Mouse (Mus musculus) midbrain, postnatal 0 days (tissue): ENCODE measurements around the gene Mrpl52. TPM values are rescaled to one million over a fixed set of nuclear protein-coding genes. Genes with fewer than 3 reads are reported as not detected.

Source experiments
- ATAC-seq: fragments of 200-750 bp; cut with Nextera tagmentation; 2 replicates; pipeline ENCODE4 v1.8.0; 2017; ENCODE audit warnings: moderate number of reproducible peaks, mild to moderate bottlenecking, moderate TSS enrichment, moderate library complexity; ENCODE audit not compliant: low FRiP score
- DNase-seq: peaks from one replicate; pipeline ENCODE4 v3.0.0-alpha.2; 2015; ENCODE audit warnings: low spot score
- H3K27ac ChIP-seq: fragments of 300-500 bp; sonication (generic); 2 replicates; pipeline ENCODE4 v1.5.1; 2014; ENCODE audit warnings: low read depth, mild to moderate bottlenecking, low read length, mixed read lengths
- H3K27me3 ChIP-seq: fragments of 300-500 bp; sonication (generic); 2 replicates; pipeline ENCODE4 v1.6.1; 2014; ENCODE audit warnings: low read length, control low read depth, mixed read lengths; ENCODE audit not compliant: insufficient read depth
- H3K36me3 ChIP-seq: fragments of 300-500 bp; sonication (generic); 2 replicates; pipeline ENCODE4 v1.6.1; 2014; ENCODE audit warnings: low read length, control low read depth, mixed read lengths; ENCODE audit not compliant: insufficient read depth
- H3K4me1 ChIP-seq: fragments of 300-500 bp; sonication (generic); 2 replicates; pipeline ENCODE4 v1.6.1; 2014; ENCODE audit warnings: mild to moderate bottlenecking, control low read depth, antibody characterized with exemption, low read length, mixed read lengths; ENCODE audit not compliant: insufficient read depth
- H3K4me2 ChIP-seq: fragments of 300-500 bp; sonication (generic); 2 replicates; pipeline ENCODE4 v1.6.1; 2014; ENCODE audit warnings: low read depth, mild to moderate bottlenecking, low read length, mixed read lengths; ENCODE audit not compliant: poor library complexity, severe bottlenecking
- H3K4me3 ChIP-seq: fragments of 300-500 bp; sonication (generic); 2 replicates; pipeline ENCODE4 v1.5.1; 2014; ENCODE audit warnings: low read depth, mild to moderate bottlenecking, low read length, moderate library complexity
- H3K9ac ChIP-seq: fragments of 300-500 bp; sonication (generic); replicated peaks from 2 replicates; pipeline ENCODE4 v1.6.1; 2014; ENCODE audit warnings: mild to moderate bottlenecking, low read length, moderate library complexity, mixed read lengths; ENCODE audit not compliant: poor library complexity, severe bottlenecking
- H3K9me3 ChIP-seq: fragments of 300-500 bp; sonication (generic); 2 replicates; pipeline ENCODE4 v1.6.1; 2016; ENCODE audit warnings: low read length, control low read depth
- CTCF ChIP-seq: IDR thresholded peaks from 2 replicates; pipeline ENCODE4 v1.5.1; 2016; ENCODE audit warnings: antibody characterized with exemption, mild to moderate bottlenecking
- WGBS: fragments of 180-500 bp; shearing (Covaris S2); extraction: QIAGEN DNeasy Blood & Tissue Kit; methylation state at CpG from one replicate; pipeline ENCODE4 v1.1.7; 2014; 5-methylcytosine and 5-hydroxymethylcytosine counted together
- polyA plus RNA-seq: library from polyadenylated mRNA; unstranded; fragments of >200 nt; fragmentation: Nextera tagmentation; extraction: Ambion mirVana; gene quantifications from 2 replicates; pipeline ENCODE4 v1.2.1, GENCODE M21; 2015
- total RNA-seq: library from RNA; depleted of rRNA; stranded (reverse); fragments of >200 nt; gene quantifications from 2 replicates; pipeline ENCODE4 v1.2.3, GENCODE M21; 2014

Gene Mrpl52
- total and polyA plus RNA-seq, 2 experiments from 2014 or later: 104 to 303 TPM

DNA sequence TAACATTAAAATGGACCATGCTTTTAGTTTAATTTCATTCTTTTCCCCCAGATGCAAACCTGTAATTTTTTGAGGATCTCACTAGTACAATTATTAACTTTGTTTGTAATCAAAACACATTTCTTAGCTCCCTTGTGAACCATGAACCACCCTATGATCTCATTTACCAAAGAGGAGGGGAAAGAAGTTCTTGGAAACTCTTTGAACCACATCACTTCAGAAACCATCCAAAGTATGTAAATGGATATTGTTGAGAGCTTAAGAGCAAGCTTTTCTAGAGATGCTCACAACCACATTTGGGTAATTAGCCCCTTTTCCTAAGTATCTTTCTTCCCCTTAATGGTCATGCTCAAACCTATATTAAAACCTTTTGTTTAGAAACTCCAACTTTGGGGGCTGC is 32.4 kb upstream of the Mrpl52 start:
- H3K4me2 ChIP-seq: no peak overlapping the region
- no peak for TF ChIP-seq CTCF
- H3K4me1 ChIP-seq: no peaks in the 10 kb centered on the region
- H3K9ac ChIP-seq: no peak overlapping the region
- no peak overlapping the region for H3K4me3 ChIP-seq
- H3K27ac ChIP-seq: no peak overlapping the region
- ATAC-seq (no peak), DNase-seq (no peak)
- no peaks in the 10 kb centered on the region for H3K27me3 ChIP-seq
- no peaks in the 10 kb centered on the region for H3K36me3 ChIP-seq
- H3K9me3 ChIP-seq: no peaks in the 10 kb centered on the region

DNA sequence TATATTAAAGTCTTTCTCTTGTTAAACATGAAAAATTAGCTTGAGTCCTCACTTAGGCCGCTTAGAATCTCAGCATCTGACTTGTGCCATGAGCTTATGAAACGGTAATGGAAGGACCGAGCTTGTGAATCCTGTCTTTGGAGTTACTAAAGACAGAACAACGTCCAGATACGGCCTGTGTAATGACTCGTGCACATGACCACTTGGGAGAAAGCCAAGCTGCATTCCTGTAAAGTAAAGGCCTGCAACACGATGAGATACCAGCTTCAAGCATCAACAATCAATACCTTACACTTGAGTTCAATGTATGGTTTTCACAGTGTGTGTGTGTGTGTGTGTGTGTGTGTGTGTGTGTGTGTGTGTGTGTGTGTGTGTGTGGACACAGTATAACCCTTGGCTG is 30.0 kb upstream of the Mrpl52 start:
- ATAC-seq: no peak
- Histone ChIP-seq H3K4me1 (no peaks in the 10 kb centered on the region), H3K9ac (no peak overlapping the region), H3K4me2 (no peak overlapping the region), H3K27ac (no peak overlapping the region), H3K36me3 (no peaks in the 10 kb centered on the region), H3K9me3 (no peaks in the 10 kb centered on the region), H3K4me3 (no peak overlapping the region), H3K27me3 (no peaks in the 10 kb centered on the region)
- 93% methylated on average over 7 of the region's 7 CpGs for WGBS
- DNase-seq: no peak
- TF ChIP-seq CTCF: no peak

DNA sequence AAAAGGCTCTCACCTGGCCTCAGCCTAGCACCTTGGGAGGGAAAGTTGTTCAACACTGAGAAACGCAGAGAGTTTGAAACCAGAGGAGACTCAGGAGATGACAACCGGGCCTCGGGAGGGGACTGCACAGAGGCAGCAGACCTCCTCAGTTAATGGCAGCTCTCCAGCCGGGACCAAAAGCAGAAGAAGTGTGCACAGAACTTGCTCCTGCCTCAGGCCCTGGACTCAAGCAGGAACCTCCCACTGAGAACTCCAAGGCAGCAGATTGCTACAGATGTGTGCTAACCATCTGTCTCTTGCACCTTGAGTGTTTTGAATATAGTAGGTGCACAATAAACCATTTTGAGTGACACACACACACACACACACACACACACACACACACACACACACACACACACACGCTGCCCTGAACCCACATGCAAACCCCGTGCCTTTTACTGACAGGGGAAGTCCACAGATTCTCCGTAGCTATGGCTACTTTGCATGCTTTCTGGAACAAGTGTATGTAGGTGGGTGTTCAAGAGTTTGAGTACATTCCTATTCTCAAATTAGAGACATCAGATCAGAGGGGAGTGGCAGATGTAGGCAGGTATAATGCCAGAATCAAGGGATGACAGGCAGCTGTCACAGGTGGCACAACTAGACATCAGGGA is 28.7 kb upstream of the Mrpl52 start:
- no peak for DNase-seq
- 80% methylated on average over 7 of the region's 7 CpGs for WGBS
- H3K4me2 ChIP-seq: no peak overlapping the region
- no peaks in the 10 kb centered on the region for H3K4me1 ChIP-seq
- no peak overlapping the region for H3K4me3 ChIP-seq
- H3K27me3 ChIP-seq: no peaks in the 10 kb centered on the region
- TF ChIP-seq CTCF: no peak
- H3K27ac ChIP-seq: no peak overlapping the region
- H3K36me3 ChIP-seq: no peaks in the 10 kb centered on the region
- no peak overlapping the region for H3K9ac ChIP-seq
- ATAC-seq: no peak
- H3K9me3 ChIP-seq: no peaks in the 10 kb centered on the region

DNA sequence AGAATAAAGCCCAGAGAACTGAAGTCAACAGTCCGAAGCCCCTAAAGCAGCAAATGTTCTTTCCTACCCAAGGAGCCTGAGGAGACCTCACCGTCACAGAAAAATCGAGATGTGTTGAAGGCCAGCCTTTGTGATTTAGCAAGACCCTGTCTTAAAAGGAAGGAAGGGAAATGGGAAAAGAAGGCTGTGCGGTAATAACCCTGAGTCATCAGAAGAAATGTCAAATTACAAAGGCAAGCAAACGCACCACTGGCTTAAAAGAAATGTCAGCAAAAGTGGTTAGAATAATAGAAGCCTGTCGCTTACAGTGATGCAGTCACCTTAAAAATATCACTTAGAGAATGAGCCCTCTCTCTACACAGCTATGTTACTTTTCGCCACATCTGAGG is 28.2 kb upstream of the Mrpl52 start:
- Histone ChIP-seq H3K4me1 (no peaks in the 10 kb centered on the region), H3K9ac (no peak overlapping the region), H3K36me3 (no peaks in the 10 kb centered on the region), H3K4me2 (no peak overlapping the region), H3K27me3 (no peaks in the 10 kb centered on the region), H3K27ac (no peak overlapping the region), H3K9me3 (no peaks in the 10 kb centered on the region), H3K4me3 (no peak overlapping the region)
- DNase-seq: no peak
- TF ChIP-seq CTCF: no peak
- WGBS: 82% methylated on average over 7 of the region's 7 CpGs
- no peak for ATAC-seq

DNA sequence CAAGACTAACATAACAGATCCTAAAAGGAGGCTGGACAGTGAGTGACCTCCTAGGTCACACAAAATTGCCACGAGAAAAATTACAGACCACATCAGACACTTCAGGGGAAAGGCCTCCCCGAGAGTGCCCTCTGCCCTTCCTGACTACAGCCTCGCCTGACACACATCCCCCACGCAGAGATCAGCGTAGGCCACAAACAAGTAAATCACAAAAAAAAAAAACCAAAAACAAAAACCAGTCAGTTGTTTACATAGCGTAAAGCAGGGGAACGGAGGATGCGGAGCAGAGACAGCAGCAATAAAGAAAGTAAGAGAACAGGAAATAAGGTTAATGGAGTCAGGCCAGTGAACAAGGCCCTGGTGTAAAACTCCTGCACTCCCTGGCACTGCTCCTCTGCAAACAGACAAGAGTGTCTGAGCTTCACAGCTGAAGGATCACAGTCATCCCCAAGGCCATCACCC is 27.8 kb upstream of the Mrpl52 start:
- H3K4me1 ChIP-seq: no peaks in the 10 kb centered on the region
- H3K9me3 ChIP-seq: no peaks in the 10 kb centered on the region
- ATAC-seq (no peak), DNase-seq (no peak)
- no peak overlapping the region for H3K4me3 ChIP-seq
- no peaks in the 10 kb centered on the region for H3K27me3 ChIP-seq
- no peak overlapping the region for H3K4me2 ChIP-seq
- no peaks in the 10 kb centered on the region for H3K36me3 ChIP-seq
- TF ChIP-seq CTCF: no peak
- no peak overlapping the region for H3K27ac ChIP-seq
- H3K9ac ChIP-seq: no peak overlapping the region
- WGBS: 71% methylated on average over 8 of the region's 8 CpGs

DNA sequence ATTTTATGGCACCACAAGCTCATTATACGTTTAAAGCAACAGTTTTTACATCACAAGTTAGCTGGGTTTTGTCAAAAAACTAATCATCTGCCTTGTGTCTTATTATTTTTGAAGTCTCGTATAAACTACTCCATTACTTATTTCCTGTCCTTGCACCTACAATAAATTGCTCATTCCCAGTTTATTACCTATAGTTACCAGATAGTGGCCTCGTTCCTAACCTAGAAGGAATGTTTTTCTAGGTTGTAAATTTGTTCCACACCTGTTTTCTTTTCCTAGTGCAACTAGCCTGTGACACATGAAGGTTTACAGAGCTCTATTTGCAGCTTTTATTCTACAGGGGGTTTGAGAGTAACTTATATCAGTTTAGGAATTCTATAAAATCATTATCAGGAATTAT is 25.0 kb upstream of the Mrpl52 start:
- Histone ChIP-seq H3K27me3 (no peaks in the 10 kb centered on the region), H3K36me3 (no peaks in the 10 kb centered on the region), H3K4me1 (no peaks in the 10 kb centered on the region), H3K9ac (no peak overlapping the region), H3K4me2 (no peak overlapping the region), H3K27ac (no peak overlapping the region), H3K9me3 (no peaks in the 10 kb centered on the region), H3K4me3 (no peak overlapping the region)
- WGBS: 86% methylated on average over 3 of the region's 3 CpGs
- TF ChIP-seq CTCF: no peak
- DNase-seq (no peak), ATAC-seq (no peak)
